Mouse (Mus musculus) G1E (cell line): Measurements from ENCODE around the gene Gm5767. TPM values are rescaled to one million over a fixed set of nuclear protein-coding genes. Genes with fewer than 3 reads are reported as not detected.

Experiments
- ATAC-seq: 2 replicates; pipeline ENCODE4 v1.8.0; 2016; ENCODE audit warnings: mild to moderate bottlenecking; ENCODE audit not compliant: insufficient number of reproducible peaks, poor library complexity, low FRiP score, severe bottlenecking; ENCODE audit errors: extremely low read depth
- DNase-seq: peaks from one replicate; pipeline ENCODE4 v3.0.0; 2012; ENCODE audit warnings: low spot score
- H3K27me3 ChIP-seq: 2 replicates; pipeline ENCODE4 v1.6.1; 2012; ENCODE audit warnings: mild to moderate bottlenecking, low read length, inconsistent platforms; ENCODE audit not compliant: insufficient read depth
- H3K36me3 ChIP-seq: replicated peaks from 2 replicates; pipeline ENCODE3; 2012; ENCODE audit warnings: mild to moderate bottlenecking, inconsistent platforms
- H3K4me1 ChIP-seq: 2 replicates; pipeline ENCODE4 v1.6.1; 2012; ENCODE audit warnings: low read depth, low read length, inconsistent platforms, mixed read lengths; ENCODE audit not compliant: insufficient read depth
- H3K4me3 ChIP-seq: 2 replicates; pipeline ENCODE4 v1.5.1; 2012; ENCODE audit warnings: low read depth, mild to moderate bottlenecking, inconsistent platforms, low read length, moderate library complexity, mixed read lengths
- H3K9me3 ChIP-seq: replicated peaks from 2 replicates; pipeline ENCODE4 v1.6.1; 2012; ENCODE audit warnings: inconsistent platforms
- CTCF ChIP-seq: IDR thresholded peaks from 2 replicates; pipeline ENCODE4 v1.5.1; 2012; ENCODE audit warnings: low read depth, low read length, inconsistent platforms, mixed read lengths
- GATA1 ChIP-seq: IDR thresholded peaks from 2 replicates; pipeline ENCODE4 v1.6.1; 2012; ENCODE audit warnings: borderline replicate concordance, low read length, inconsistent platforms, mixed read lengths
- GATA2 ChIP-seq: IDR thresholded peaks from 2 replicates; pipeline ENCODE4 v1.6.1; 2012; ENCODE audit warnings: low read depth, low read length, inconsistent platforms, borderline replicate concordance
- POLR2AphosphoS5 ChIP-seq: IDR thresholded peaks from 2 replicates; pipeline ENCODE4 v1.6.1; 2012; ENCODE audit warnings: low read depth, low read length, inconsistent platforms; ENCODE audit not compliant: insufficient replicate concordance
- TAL1 ChIP-seq: conservative IDR thresholded peaks from 2 replicates; pipeline ENCODE4 v1.6.1; 2012; ENCODE audit warnings: low read depth, low read length, inconsistent platforms, mixed read lengths
- polyA plus RNA-seq: library from polyadenylated mRNA; stranded (reverse); fragments of >175 nt; gene quantifications from 2 replicates; pipeline ENCODE4 v1.2.3, GENCODE M21; 2012
- total RNA-seq, 2 experiments: library from RNA; stranded (forward) in 1 of 2; stranded (reverse) in 1 of 2; fragments of 200-1000 nt in 1 of 2; fragments of >200 nt in 1 of 2; fragmentation: Nextera tagmentation in 1 of 2; gene quantifications; 2 replicates each; pipeline ENCODE4 v1.2.3; 2014 to 2017

Gm5767 gene
- total and polyA plus RNA-seq, 3 experiments, result not detected

DNA sequence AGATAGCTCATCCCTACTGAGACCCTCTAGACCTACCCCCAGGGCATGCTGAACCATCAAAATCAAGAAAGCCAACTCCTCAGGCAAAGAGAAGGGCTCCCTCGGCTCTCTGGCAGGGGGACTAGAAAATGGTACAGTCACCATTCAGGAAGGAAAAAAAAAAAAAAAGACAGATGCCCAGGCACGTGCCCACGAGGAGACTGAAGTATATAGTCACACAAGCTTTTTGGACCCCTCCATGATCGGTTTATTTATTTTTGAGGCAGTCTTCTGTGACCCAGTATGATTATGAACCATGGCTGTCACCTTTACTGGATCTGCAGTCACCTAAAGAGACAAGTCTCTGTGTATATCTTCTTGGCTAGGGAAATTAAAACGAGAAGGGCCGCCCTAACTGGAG, 7.2 kb upstream of the Gm5767 start:
- Histone ChIP-seq H3K9me3 (no peaks in the 10 kb centered on the region), H3K4me1 (peaks cover 66% of the 10 kb centered on the region), H3K36me3 (peaks cover 20% of the 10 kb centered on the region), H3K27me3 (peaks cover 6% of the 10 kb centered on the region; the same call in 1 of the 2 replicates), H3K4me3 (no peak overlapping the region)
- TF ChIP-seq GATA1, result no peak
- TF ChIP-seq GATA2, result no peak
- TF ChIP-seq CTCF, result no peak
- no peak for TF ChIP-seq TAL1
- no peak for TF ChIP-seq POLR2AphosphoS5
- DNase-seq (no peak), ATAC-seq (no peak)

DNA sequence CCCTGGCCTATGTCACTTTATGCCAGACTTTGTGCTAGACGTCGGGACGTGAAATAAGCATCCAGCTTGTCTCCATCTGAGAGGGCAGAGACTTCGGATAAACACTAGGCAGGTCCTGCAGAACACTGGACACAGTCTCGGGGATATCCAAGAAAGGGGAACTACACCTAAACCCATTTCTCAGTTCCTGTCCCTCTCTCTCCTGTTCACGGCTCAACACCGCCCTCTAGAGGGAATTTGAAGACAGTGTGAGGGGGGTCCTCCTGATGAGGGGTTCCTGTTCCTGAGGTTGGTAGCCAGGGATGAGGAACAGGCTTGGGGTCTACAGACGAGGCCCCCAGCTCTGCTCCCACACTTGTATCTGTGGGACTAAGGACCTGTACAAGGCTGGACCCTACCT, 6.4 kb upstream of the Gm5767 start:
- Histone ChIP-seq H3K36me3 (peaks cover 12% of the 10 kb centered on the region), H3K4me3 (no peak overlapping the region), H3K9me3 (no peaks in the 10 kb centered on the region), H3K4me1 (peaks cover 73% of the 10 kb centered on the region), H3K27me3 (peaks cover 6% of the 10 kb centered on the region; the same call in 1 of the 2 replicates)
- peak; percentile 56; the same call in 1 of the 2 replicates for TF ChIP-seq CTCF
- no peak for TF ChIP-seq POLR2AphosphoS5
- DNase-seq (peak; percentile 43), ATAC-seq (no peak)

DNA sequence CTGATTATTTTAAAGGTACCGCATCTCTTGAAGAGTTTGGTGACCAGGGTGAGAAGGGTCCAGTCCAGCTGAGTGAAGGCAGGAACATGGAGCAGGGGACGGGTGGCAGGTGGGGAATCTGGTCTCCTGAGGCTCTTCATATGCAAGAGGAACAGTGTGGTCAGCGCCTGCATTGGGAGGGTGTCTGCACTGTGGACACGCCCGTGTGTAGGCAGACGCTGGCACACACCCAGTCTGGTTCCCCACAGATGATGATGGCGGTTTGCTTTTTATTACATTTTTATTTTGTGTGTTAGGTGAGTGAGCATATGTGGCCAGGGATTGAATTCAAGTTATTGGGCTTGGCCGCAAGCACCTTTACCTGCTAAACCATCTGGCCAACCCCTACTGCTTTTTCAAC, 5.0 kb upstream of the Gm5767 start:
- ATAC-seq, result no peak
- DNase-seq, result no peak
- Histone ChIP-seq H3K4me1 (peaks cover 60% of the 10 kb centered on the region), H3K36me3 (peaks cover under 1% of the 10 kb centered on the region), H3K4me3 (no peak overlapping the region), H3K9me3 (no peaks in the 10 kb centered on the region), H3K27me3 (peaks cover 6% of the 10 kb centered on the region; the same call in 1 of the 2 replicates)
- TF ChIP-seq CTCF, result no peak
- TF ChIP-seq GATA2, result no peak
- TF ChIP-seq TAL1, result no peak
- TF ChIP-seq GATA1, result no peak
- no peak for TF ChIP-seq POLR2AphosphoS5

DNA sequence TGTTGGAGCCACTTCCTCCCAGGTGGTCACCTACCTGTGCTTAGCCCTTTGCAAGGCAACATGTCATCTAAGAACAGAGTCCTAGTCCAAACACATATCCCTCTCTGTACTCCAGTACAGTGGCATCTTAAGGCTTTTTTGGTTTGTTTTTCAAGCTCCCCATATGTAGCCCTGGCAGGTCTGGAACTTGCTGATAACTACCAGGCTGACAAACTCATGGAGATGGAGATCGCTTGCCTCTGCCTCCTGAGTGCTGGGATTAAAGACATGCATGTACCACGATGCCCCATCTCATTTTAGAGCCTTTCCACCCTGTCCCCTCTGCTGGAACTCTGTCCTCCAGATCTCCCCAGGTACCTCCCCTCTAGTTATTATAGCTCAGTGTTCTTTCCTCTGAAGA, 4.3 kb upstream of the Gm5767 start:
- peaks cover 53% of the 10 kb centered on the region for H3K4me1 ChIP-seq

DNA sequence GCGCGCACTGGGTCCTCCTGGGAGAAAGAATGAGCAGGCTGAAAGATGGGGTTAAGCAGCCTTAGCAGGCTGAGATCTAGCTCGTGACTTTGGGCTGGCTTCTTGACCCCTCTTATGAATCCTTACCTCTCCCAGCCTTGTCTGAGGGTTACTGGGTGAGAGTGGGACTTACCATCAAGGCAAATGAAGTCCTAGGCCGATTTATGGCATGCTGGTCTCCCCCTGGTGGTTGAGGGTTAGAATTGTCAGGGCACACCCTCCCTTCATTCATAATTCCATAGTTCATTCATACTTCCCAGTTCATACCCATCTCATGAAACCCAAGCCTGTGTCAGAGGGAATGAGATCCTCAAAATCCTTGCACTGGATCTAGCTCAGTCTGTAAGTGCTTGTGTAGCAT, 3.8 kb upstream of the Gm5767 start:
- Histone ChIP-seq H3K27me3 (peaks cover 6% of the 10 kb centered on the region; the same call in 1 of the 2 replicates), H3K4me1 (peaks cover 48% of the 10 kb centered on the region), H3K36me3 (no peaks in the 10 kb centered on the region), H3K9me3 (no peaks in the 10 kb centered on the region), H3K4me3 (no peak overlapping the region)
- TF ChIP-seq TAL1 (no peak), GATA1 (no peak), GATA2 (no peak), POLR2AphosphoS5 (no peak), CTCF (peak; percentile 93)
- DNase-seq (peak; percentile 31), ATAC-seq (no peak)

More for the DNA sequence above, 4.3 kb upstream of the Gm5767 start:
- H3K36me3 ChIP-seq, result no peaks in the 10 kb centered on the region
- DNase-seq (no peak), ATAC-seq (no peak)
- H3K9me3 ChIP-seq, result no peaks in the 10 kb centered on the region
- H3K27me3 ChIP-seq, result peaks cover 6% of the 10 kb centered on the region; the same call in 1 of the 2 replicates
- H3K4me3 ChIP-seq, result no peak overlapping the region
- TF ChIP-seq GATA1 (no peak), GATA2 (no peak), CTCF (no peak), TAL1 (no peak), POLR2AphosphoS5 (no peak)

DNA sequence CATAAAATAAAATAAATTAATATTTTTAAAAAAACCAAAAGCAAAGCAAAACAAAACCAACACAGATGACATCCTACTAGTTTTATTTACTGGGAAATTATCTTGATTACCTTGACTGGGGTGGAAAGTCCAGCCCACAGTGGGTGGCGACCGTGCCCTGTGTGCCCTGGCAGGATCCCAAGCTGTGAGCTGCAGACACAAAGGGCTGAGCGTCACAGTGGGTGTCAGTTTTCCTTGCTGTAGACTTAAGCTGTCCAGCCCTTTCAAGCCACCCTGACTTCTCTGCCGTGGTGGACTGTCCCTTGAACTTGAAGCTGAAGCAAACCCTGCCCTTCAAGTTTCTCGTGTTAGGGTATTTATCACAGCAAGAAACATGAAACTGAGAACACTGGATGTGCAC, 2.5 kb upstream of the Gm5767 start:
- ATAC-seq (no peak), DNase-seq (no peak)
- H3K36me3 ChIP-seq, result no peaks in the 10 kb centered on the region
- TF ChIP-seq GATA1, result no peak
- TF ChIP-seq POLR2AphosphoS5, result no peak
- no peak for TF ChIP-seq TAL1
- no peak for TF ChIP-seq CTCF
- no peak for TF ChIP-seq GATA2
- peaks cover 6% of the 10 kb centered on the region; the same call in 1 of the 2 replicates for H3K27me3 ChIP-seq
- H3K9me3 ChIP-seq, result no peaks in the 10 kb centered on the region
- no peak overlapping the region for H3K4me3 ChIP-seq
- H3K4me1 ChIP-seq, result peaks cover 39% of the 10 kb centered on the region
